Mouse (Mus musculus) ES-E14 (cell line): ENCODE results near the gene Cmtm7.

Experiments
- HCFC1 ChIP-seq: IDR thresholded peaks from 2 replicates; pipeline ENCODE4 v1.6.1; 2012; ENCODE audit warnings: low read length, inconsistent platforms, borderline replicate concordance; ENCODE audit not compliant: insufficient read depth
- ZC3H11A ChIP-seq: IDR thresholded peaks from 2 replicates; pipeline ENCODE4 v1.6.1; 2012; ENCODE audit warnings: low read depth, mild to moderate bottlenecking, inconsistent platforms, low read length, borderline replicate concordance
- ZNF384 ChIP-seq: IDR thresholded peaks from 2 replicates; pipeline ENCODE4 v1.6.1; 2012; ENCODE audit warnings: low read depth, low read length, inconsistent platforms

GRCm38 (mm10) chr9:114751582-114751981, 30.1 kb downstream of the Cmtm7 start:
- TF ChIP-seq HCFC1: no peak
- no peak for TF ChIP-seq ZC3H11A
- no peak for TF ChIP-seq ZNF384
